Mouse (Mus musculus) right cerebral cortex, postnatal 36 days (tissue): ENCODE measurements around the gene Map3k5.

Experiments used
- DNase-seq, 2 experiments: peaks; one replicate each; pipeline ENCODE4 v3.0.0; 2022; ENCODE audit warnings: low spot score in 2 of 2, mixed read lengths in 1 of 2

Map3k5 gene

GRCm38 (mm10) chr10:20190139-20190747, 256.0 kb downstream of the Map3k5 start:
- no peak for DNase-seq
